Mouse (Mus musculus) CH12.LX (cell line): ENCODE measurements around the gene Mcl1. TPM values are rescaled to one million over a fixed set of nuclear protein-coding genes. Genes with fewer than 3 reads are reported as not detected.
"Not testable (repeated sequence)": the region's sequence is repeated elsewhere in the genome, so short reads cannot be mapped to it uniquely, and the experiment has no call there.

ENCODE experiments used
- DNase-seq: peaks from one replicate; pipeline ENCODE4 v3.0.0-alpha.2; 2013; ENCODE audit errors: extremely low read depth
- H3K27ac ChIP-seq: 2 replicates; pipeline ENCODE4 v1.5.1; 2012; ENCODE audit warnings: low read depth, mild to moderate bottlenecking, control low read depth, moderate library complexity; ENCODE audit not compliant: insufficient read depth
- H3K27me3 ChIP-seq: replicated peaks from 2 replicates; pipeline ENCODE3; 2012; ENCODE audit warnings: inconsistent platforms
- H3K36me3 ChIP-seq, 2 experiments: replicated peaks in 1 of 2; 2 replicates each; pipeline versions ENCODE3 to v1.6.1; 2012; ENCODE audit warnings: inconsistent platforms in 1 of 2, low read length in 1 of 2, mild to moderate bottlenecking in 1 of 2, mixed read lengths in 1 of 2, moderate library complexity in 1 of 2; ENCODE audit not compliant: control insufficient read depth in 1 of 2, insufficient read depth in 1 of 2
- H3K4me1 ChIP-seq, 2 experiments: 2 replicates each; pipeline ENCODE4 v1.6.1; 2012; ENCODE audit warnings: inconsistent platforms in 1 of 2, moderate library complexity in 1 of 2; ENCODE audit not compliant: insufficient read depth in 2 of 2, control insufficient read depth in 1 of 2
- H3K4me2 ChIP-seq: 2 replicates; pipeline ENCODE4 v1.6.1; 2012; ENCODE audit warnings: low read depth, mild to moderate bottlenecking, control low read depth; ENCODE audit not compliant: poor library complexity, insufficient read depth, severe bottlenecking
- H3K4me3 ChIP-seq, 3 experiments: fragments of 150-350 bp in 1 of 3; sonication (generic) in 1 of 3; replicated peaks in 1 of 3; 2 replicates each; pipeline versions ENCODE3 to v1.5.1; 2011 to 2012; ENCODE audit warnings: low read depth in 2 of 3, low read length in 2 of 3, mild to moderate bottlenecking in 2 of 3, moderate library complexity in 2 of 3, control low read depth in 1 of 3, improper control_type of control experiment in 1 of 3, inconsistent platforms in 1 of 3, mixed read lengths in 1 of 3; ENCODE audit not compliant: poor library complexity in 1 of 3
- H3K79me2 ChIP-seq: replicated peaks from 2 replicates; pipeline ENCODE4 v1.6.1; 2012; ENCODE audit warnings: mild to moderate bottlenecking, moderate library complexity; ENCODE audit not compliant: control insufficient read depth, poor library complexity, insufficient read depth, severe bottlenecking; ENCODE audit errors: extremely low read depth
- H3K9ac ChIP-seq: 2 replicates; pipeline ENCODE4 v1.6.1; 2012; ENCODE audit warnings: low read depth, mild to moderate bottlenecking, control low read depth, moderate library complexity; ENCODE audit not compliant: insufficient read depth
- H3K9me3 ChIP-seq: replicated peaks from 2 replicates; pipeline ENCODE3; 2012; ENCODE audit warnings: low read length, inconsistent platforms, mixed read lengths
- CHD1 ChIP-seq: IDR thresholded peaks from 2 replicates; pipeline ENCODE4 v1.6.1; 2012; ENCODE audit warnings: low read depth, low read length, improper control_type of control experiment, inconsistent platforms
- CTCF ChIP-seq, 2 experiments: IDR thresholded peaks in 1 of 2; conservative IDR thresholded peaks in 1 of 2; 2 replicates each; pipeline ENCODE4 v1.5.1; 2011 to 2012; ENCODE audit warnings: low read depth in 2 of 2, low read length in 2 of 2, improper control_type of control experiment in 1 of 2, inconsistent platforms in 1 of 2, mild to moderate bottlenecking in 1 of 2, moderate library complexity in 1 of 2
- ELF1 ChIP-seq: IDR thresholded peaks from 2 replicates; pipeline ENCODE4 v1.6.1; 2014; ENCODE audit warnings: low read depth, mild to moderate bottlenecking, inconsistent platforms, low read length, improper control_type of control experiment
- EP300 ChIP-seq: IDR thresholded peaks from 2 replicates; pipeline ENCODE4 v1.6.1; 2011; ENCODE audit warnings: low read length, improper control_type of control experiment
- IRF4 ChIP-seq: IDR thresholded peaks from 2 replicates; pipeline ENCODE4 v1.6.1; 2014; ENCODE audit warnings: low read depth, mild to moderate bottlenecking, inconsistent platforms, low read length, improper control_type of control experiment
- MAFK ChIP-seq: IDR thresholded peaks from 2 replicates; pipeline ENCODE4 v1.6.1; 2011; ENCODE audit warnings: low read length, improper control_type of control experiment; ENCODE audit not compliant: insufficient replicate concordance
- MAZ ChIP-seq: IDR thresholded peaks from 2 replicates; pipeline ENCODE4 v1.6.1; 2012; ENCODE audit warnings: low read depth, mild to moderate bottlenecking, inconsistent platforms, low read length, improper control_type of control experiment, moderate library complexity
- NRF1 ChIP-seq: IDR thresholded peaks from 2 replicates; pipeline ENCODE4 v1.6.1; 2014; ENCODE audit warnings: low read depth, mild to moderate bottlenecking, inconsistent platforms, low read length, improper control_type of control experiment, moderate library complexity
- POLR2AphosphoS2 ChIP-seq: IDR thresholded peaks from 2 replicates; pipeline ENCODE4 v1.6.1; 2011; ENCODE audit warnings: low read depth, low read length, improper control_type of control experiment
- RCOR1 ChIP-seq: conservative IDR thresholded peaks from 2 replicates; pipeline ENCODE4 v1.6.1; 2012; ENCODE audit warnings: low read depth, mild to moderate bottlenecking, inconsistent platforms, low read length, improper control_type of control experiment
- SMC3 ChIP-seq: IDR thresholded peaks from 2 replicates; pipeline ENCODE4 v1.6.1; 2011; ENCODE audit warnings: low read depth, low read length, improper control_type of control experiment
- TBP ChIP-seq: conservative IDR thresholded peaks from 2 replicates; pipeline ENCODE4 v1.6.1; 2011; ENCODE audit warnings: low read depth, low read length, improper control_type of control experiment
- USF1 ChIP-seq: IDR thresholded peaks from 2 replicates; pipeline ENCODE4 v1.6.1; 2014; ENCODE audit warnings: low read depth, mild to moderate bottlenecking, inconsistent platforms, low read length, improper control_type of control experiment
- USF2 ChIP-seq: conservative IDR thresholded peaks from 2 replicates; pipeline ENCODE4 v1.6.1; 2011; ENCODE audit warnings: low read depth, low read length, improper control_type of control experiment
- ZC3H11A ChIP-seq: IDR thresholded peaks from 2 replicates; pipeline ENCODE4 v1.6.1; 2012; ENCODE audit warnings: low read depth, mild to moderate bottlenecking, inconsistent platforms, low read length, improper control_type of control experiment
- dilution Hi-C: fragments of 300-500 bp; cut with MboI; formaldehyde crosslinking; loops from 2 replicates; pipeline ENCODE4 v1.14.3; 2020; ENCODE audit warnings: low sequenced_read_pairs; ENCODE audit not compliant: extremely low pct_unique_long_range_greater_than_20kb, extremely low pct_ligation_motif_present
- in situ Hi-C: fragments of 300-500 bp; cut with MboI; formaldehyde crosslinking; loops from 3 replicates; pipeline ENCODE4 v1.14.3; 2019; ENCODE audit warnings: low sequenced_read_pairs, low pct_ligation_motif_present, low pct_unique_long_range_greater_than_20kb, mixed read lengths
- polyA plus RNA-seq: library from polyadenylated mRNA; unstranded; fragments of >175 nt; gene quantifications from 2 replicates; pipeline ENCODE4 v1.2.1, GENCODE M21; 2012; ENCODE audit warnings: low read depth; ENCODE audit not compliant: insufficient read length
- total RNA-seq, 2 experiments: library from RNA; depleted of rRNA; stranded (reverse); fragments of 300-350 nt in 1 of 2; fragments of >200 nt in 1 of 2; gene quantifications; 2 replicates each; pipeline ENCODE4 v1.2.3; 2012 to 2014

Mcl1 gene
- total and polyA plus RNA-seq, 3 experiments = 95.9 to 225 (median 188) TPM

- Histone ChIP-seq H3K4me3 (no peak overlapping the region), H3K79me2 (peaks cover 32% of the 10 kb centered on the region), H3K4me2 (no peak overlapping the region), H3K4me1 (peaks cover 2 to 37% of the 10 kb centered on the region in 2 experiments; a peak in 3 of 4 replicates), H3K27me3 (no peaks in the 10 kb centered on the region), H3K9ac (no peak overlapping the region), H3K36me3 (peaks cover 17 to 40% of the 10 kb centered on the region in 2 experiments), H3K9me3 (no peaks in the 10 kb centered on the region), H3K27ac (no peak overlapping the region)
- in situ Hi-C loops = no loop called here
- dilution Hi-C loops = no loop called here
- no peak for DNase-seq
- no peak for TF ChIP-seq RCOR1
- TF ChIP-seq SMC3 = no peak
- TF ChIP-seq POLR2AphosphoS2 = no peak
- no peak for TF ChIP-seq ZC3H11A
- no peak for TF ChIP-seq MAZ
- no peak for TF ChIP-seq EP300
- no peak for TF ChIP-seq NRF1
- no peak for TF ChIP-seq MAFK
- no peak for TF ChIP-seq ELF1
- no peak for TF ChIP-seq USF2
- TF ChIP-seq IRF4 = no peak
- TF ChIP-seq CHD1 = no peak
- no peak for TF ChIP-seq CTCF (conservative IDR thresholded peaks at IDR 0.05 in 1 of 2, IDR thresholded peaks at IDR 0.05 in 1 of 2; ENCODE audit: low read depth in 2 of 2, low read length in 2 of 2)
- no peak for TF ChIP-seq USF1
- TF ChIP-seq TBP = no peak
Observed at GRCm38 (mm10) chr3:95623551-95623950, 35.0 kb upstream of the Mcl1 start.

DNA sequence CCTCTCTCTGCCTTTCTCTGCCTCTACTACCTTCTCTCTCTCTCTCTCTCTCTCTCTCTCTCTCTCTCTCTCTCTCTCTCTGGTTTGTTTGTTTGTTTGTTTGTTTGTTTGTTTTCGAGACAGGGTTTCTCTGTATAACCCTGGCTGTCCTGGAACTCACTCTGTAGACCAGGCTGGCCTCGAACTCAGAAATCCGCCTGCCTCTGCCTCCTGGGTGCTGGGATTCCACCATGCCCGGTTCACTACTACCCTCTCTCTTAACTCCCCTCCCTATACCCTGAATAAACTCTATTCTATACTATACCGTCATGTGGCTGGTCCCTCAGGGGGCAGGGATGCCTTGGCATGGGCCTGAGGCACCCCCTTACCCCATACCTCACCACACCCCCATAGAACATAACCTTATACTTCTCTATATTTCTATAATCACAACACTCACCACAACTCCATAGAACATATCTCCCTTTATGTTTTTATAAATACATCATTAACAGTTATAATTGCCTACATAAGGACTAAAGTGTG, 34.5 kb upstream of the Mcl1 start:
- dilution Hi-C loops, H3K27ac ChIP-seq, in situ Hi-C loops, H3K9me3 ChIP-seq, H3K27me3 ChIP-seq, DNase-seq: not testable (repeated sequence)
- Histone ChIP-seq H3K4me3 (peak overlapping the region in 2 of 3 experiments; percentile 56 to 73), H3K4me2 (peak overlapping the region; percentile 67; the same call in 1 of the 2 replicates), H3K79me2 (peaks cover 35% of the 10 kb centered on the region), H3K4me1 (peaks cover 2 to 42% of the 10 kb centered on the region in 2 experiments; a peak in 3 of 4 replicates), H3K9ac (peak overlapping the region; percentile 63; the same call in 1 of the 2 replicates), H3K36me3 (peaks cover 22 to 43% of the 10 kb centered on the region in 2 experiments)
